Comparison of ENCODE assay signal across 15 mouse cellular contexts in the genomic region with DNA sequence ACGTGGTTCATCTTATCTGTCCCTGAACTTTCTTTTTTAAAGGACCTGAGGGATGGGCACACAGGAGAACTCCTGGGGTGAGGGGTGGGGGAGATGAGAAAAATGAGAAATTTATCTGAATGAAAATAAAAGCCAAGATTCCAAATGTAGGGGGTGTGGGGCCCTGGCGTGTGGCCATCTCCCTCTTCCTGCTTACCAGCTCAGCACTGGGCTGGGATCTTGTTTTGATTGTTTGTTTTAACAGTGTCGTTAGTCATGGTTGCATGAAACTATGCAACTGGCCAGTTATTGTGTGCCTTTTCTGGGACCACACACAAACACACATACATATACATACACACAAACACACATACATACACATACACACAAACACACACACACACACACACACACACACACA.
"Had no signal": no experiment of that assay in that cellular context is flagged by ENCODE, and none has a peak within 500 bp of the region (broad histone marks: within the 10 kb centered on the region; RNA-seq: fewer than 3 reads in every experiment).

No protein-coding gene starts in this region.

- H3K4me3 ChIP-seq: intestine, embryonic 15.5 days; kidney, embryonic 15.5 days; layer of hippocampus, adult 2 months; lung, embryonic 15.5 days; midbrain, embryonic 13.5 days had no signal

- H3K9ac ChIP-seq: intestine, embryonic 15.5 days; kidney, embryonic 15.5 days; liver, embryonic 14.5 days; liver, postnatal 0 days; lung, embryonic 15.5 days; midbrain, embryonic 13.5 days had no signal

- ATAC-seq: intestine, embryonic 15.5 days; liver, postnatal 0 days; midbrain, embryonic 13.5 days; midbrain, embryonic 16.5 days had no signal

- H3K4me2 ChIP-seq: intestine, embryonic 15.5 days; kidney, embryonic 15.5 days; liver, embryonic 11.5 days; lung, embryonic 15.5 days; midbrain, embryonic 13.5 days had no signal

- DNase-seq: kidney, adult 2 months; kidney, postnatal 14 days; layer of hippocampus, adult 9-11 months; liver, postnatal 0 days; thymus, adult 18-20 months; thymus, postnatal 36 days had no signal

- H3K27ac ChIP-seq: intestine, embryonic 15.5 days; kidney, embryonic 15.5 days; layer of hippocampus, adult 2 months; liver, embryonic 14.5 days; lung, embryonic 15.5 days; macrophage; midbrain, embryonic 13.5 days had no signal

- H3K9me3 ChIP-seq: intestine, embryonic 15.5 days; kidney, embryonic 15.5 days; lung, embryonic 15.5 days; midbrain, embryonic 13.5 days had no signal

- H3K4me1 ChIP-seq: lung, embryonic 15.5 days had no signal

- H3K36me3 ChIP-seq: intestine, embryonic 15.5 days; kidney, embryonic 15.5 days; lung, embryonic 15.5 days; midbrain, embryonic 13.5 days had no signal

- H3K27me3 ChIP-seq: intestine, embryonic 15.5 days; kidney, embryonic 15.5 days; lung, embryonic 15.5 days had no signal
